Mouse (Mus musculus) testis, adult 2 months (tissue): ENCODE results near the gene Slc25a13. TPM values are rescaled to one million over a fixed set of nuclear protein-coding genes. Genes with fewer than 3 reads are reported as not detected.
"Not testable (repeated sequence)": the region's sequence is repeated elsewhere in the genome, so short reads cannot be mapped to it uniquely, and the experiment has no call there.

ENCODE experiments used
- H3K27ac ChIP-seq: fragments of 200-500 bp; 2 replicates; pipeline ENCODE4 v1.5.1; 2012; ENCODE audit warnings: low read depth, low read length; ENCODE audit not compliant: control insufficient read depth, insufficient read depth
- H3K27me3 ChIP-seq: fragments of 200-500 bp; 2 replicates; pipeline ENCODE4 v1.6.1; 2012; ENCODE audit warnings: mild to moderate bottlenecking, low read length, moderate library complexity; ENCODE audit not compliant: control insufficient read depth, insufficient read depth
- H3K36me3 ChIP-seq: fragments of 200-500 bp; 2 replicates; pipeline ENCODE4 v1.6.1; 2012; ENCODE audit warnings: mild to moderate bottlenecking, low read length; ENCODE audit not compliant: control insufficient read depth, insufficient read depth
- H3K4me1 ChIP-seq: fragments of 200-500 bp; 2 replicates; pipeline ENCODE4 v1.6.1; 2012; ENCODE audit warnings: low read length; ENCODE audit not compliant: control insufficient read depth, insufficient read depth
- H3K4me3 ChIP-seq: fragments of 200-500 bp; 2 replicates; pipeline ENCODE4 v1.5.1; 2012; ENCODE audit warnings: low read depth, mild to moderate bottlenecking, low read length, moderate library complexity, mixed read lengths; ENCODE audit not compliant: control insufficient read depth
- CTCF ChIP-seq: fragments of 200-500 bp; IDR thresholded peaks from 2 replicates; pipeline ENCODE4 v1.5.1; 2012; ENCODE audit warnings: low read depth, mild to moderate bottlenecking, inconsistent platforms, low read length, moderate library complexity; ENCODE audit not compliant: control insufficient read depth, insufficient read depth, insufficient replicate concordance
- POLR2A ChIP-seq: fragments of 200-500 bp; IDR thresholded peaks from 2 replicates; pipeline ENCODE4 v1.6.1; 2012; ENCODE audit warnings: low read depth, mild to moderate bottlenecking, inconsistent platforms, low read length, moderate library complexity; ENCODE audit not compliant: control insufficient read depth
- polyA plus RNA-seq: library from polyadenylated mRNA; depleted of rRNA; stranded (reverse); fragments of >200 nt; gene quantifications from 2 replicates; pipeline ENCODE4 v1.2.3, GENCODE M21; 2012

Slc25a13 gene
- polyA plus RNA-seq, 1 experiment: 1.9 TPM

DNA sequence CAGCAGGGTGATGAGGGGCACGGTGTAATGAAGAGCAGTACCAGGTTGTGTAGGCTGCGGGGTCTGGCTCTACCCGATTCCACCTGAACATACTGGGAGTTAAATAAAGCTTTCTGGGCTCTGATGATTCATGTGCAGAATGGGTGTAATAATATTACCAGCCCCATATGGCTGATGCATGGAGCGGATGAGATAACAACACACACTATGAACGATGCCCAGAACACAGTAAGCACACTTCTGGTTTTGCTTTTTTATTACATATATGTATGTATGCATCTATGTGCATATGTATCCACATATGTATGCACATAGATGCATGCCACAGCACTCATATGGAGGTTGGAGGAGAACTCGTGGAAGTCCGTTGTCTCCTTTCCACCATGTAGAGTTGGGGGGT is 34.8 kb downstream of the Slc25a13 start:
- H3K27me3 ChIP-seq: no peaks in the 10 kb centered on the region
- TF ChIP-seq CTCF: no peak
- no peak for TF ChIP-seq POLR2A

GRCm38 (mm10) chr6:6178341-6178740 is 38.6 kb downstream of the Slc25a13 start:
- not testable (repeated sequence) for H3K4me1 ChIP-seq, H3K36me3 ChIP-seq, H3K27ac ChIP-seq, H3K27me3 ChIP-seq
- H3K4me3 ChIP-seq: peak overlapping the region; percentile 36; the same call in 1 of the 2 replicates

More for the DNA sequence above, 34.8 kb downstream of the Slc25a13 start:
- H3K4me1 ChIP-seq: no peaks in the 10 kb centered on the region; the same call in 1 of the 2 replicates
- no peaks in the 10 kb centered on the region for H3K36me3 ChIP-seq
- no peak overlapping the region for H3K4me3 ChIP-seq
- no peak overlapping the region for H3K27ac ChIP-seq

GRCm38 (mm10) chr6:6175350-6175971 is 41.5 kb downstream of the Slc25a13 start:
- no peak for TF ChIP-seq CTCF
- TF ChIP-seq POLR2A: no peak
- H3K4me1 ChIP-seq: no peaks in the 10 kb centered on the region
- no peaks in the 10 kb centered on the region for H3K36me3 ChIP-seq
- H3K27ac ChIP-seq: no peak overlapping the region
- no peaks in the 10 kb centered on the region for H3K27me3 ChIP-seq
- H3K4me3 ChIP-seq: no peak overlapping the region

DNA sequence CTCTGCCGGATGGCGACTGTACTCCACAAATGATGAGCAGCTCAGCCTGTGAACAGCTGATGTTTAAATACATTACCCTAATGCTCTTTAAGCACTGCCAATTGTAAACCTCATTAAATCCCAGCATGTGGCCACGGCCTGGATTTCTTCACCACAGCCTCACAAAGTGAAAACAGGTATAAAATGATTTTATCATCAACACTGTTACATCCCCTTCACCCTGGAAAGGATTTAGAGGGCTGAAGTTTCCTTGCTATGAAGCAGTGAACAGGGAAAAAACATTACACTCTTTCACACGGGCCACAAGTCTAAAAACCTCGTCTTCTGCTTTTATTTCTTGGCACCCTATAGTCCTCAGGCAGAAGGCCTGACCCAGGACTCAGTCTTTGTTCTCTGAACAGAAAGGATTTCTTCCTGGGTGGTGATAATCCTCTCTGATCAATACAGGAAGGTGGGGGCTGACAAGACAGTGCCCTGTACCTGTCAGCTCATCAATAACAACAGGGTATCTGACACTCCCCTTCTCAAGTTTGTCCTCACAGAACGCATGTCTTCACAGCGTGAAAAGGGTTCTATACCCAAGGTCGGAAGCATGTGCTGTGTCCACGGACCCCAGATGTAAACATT is 42.9 kb downstream of the Slc25a13 start:
- H3K27me3 ChIP-seq: no peaks in the 10 kb centered on the region
- TF ChIP-seq POLR2A (no peak), CTCF (no peak)
- H3K36me3 ChIP-seq: no peaks in the 10 kb centered on the region
- H3K27ac ChIP-seq: no peak overlapping the region
- H3K4me3 ChIP-seq: no peak overlapping the region
- H3K4me1 ChIP-seq: no peaks in the 10 kb centered on the region

- H3K4me1 ChIP-seq: no peaks in the 10 kb centered on the region
- no peaks in the 10 kb centered on the region for H3K27me3 ChIP-seq
- H3K36me3 ChIP-seq: no peaks in the 10 kb centered on the region
- TF ChIP-seq CTCF (no peak), POLR2A (no peak)
- H3K27ac ChIP-seq: no peak overlapping the region
- H3K4me3 ChIP-seq: no peak overlapping the region
Observed at GRCm38 (mm10) chr6:6173166-6173934, 43.6 kb downstream of the Slc25a13 start.

DNA sequence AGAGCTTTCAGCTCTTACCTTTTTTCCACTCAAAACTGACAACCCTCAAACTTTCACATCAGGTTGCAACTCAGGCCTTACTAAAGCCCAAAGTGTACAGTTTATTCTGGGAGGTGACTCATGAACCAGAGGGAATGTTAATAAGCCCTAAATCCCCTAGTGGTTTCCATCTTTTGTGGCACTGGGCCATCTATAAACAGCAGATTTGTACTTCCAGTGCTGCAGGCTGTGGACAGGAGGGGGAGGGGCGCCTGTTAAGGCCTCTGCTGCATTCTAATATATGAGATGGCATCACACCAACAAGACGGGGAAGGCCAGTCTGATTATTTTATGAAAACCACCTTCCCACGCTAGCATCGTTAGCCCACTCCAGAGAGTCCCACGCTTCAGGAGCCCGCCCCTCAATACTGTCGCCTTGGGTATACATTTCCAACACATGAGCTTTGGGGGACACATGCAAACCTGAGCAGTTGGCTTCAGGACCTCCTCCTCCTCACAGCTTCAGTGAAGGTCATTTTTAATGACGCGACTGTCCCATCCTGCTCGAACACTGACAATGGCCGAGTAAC is 48.3 kb downstream of the Slc25a13 start:
- Histone ChIP-seq H3K27me3 (no peaks in the 10 kb centered on the region), H3K4me1 (no peaks in the 10 kb centered on the region), H3K27ac (no peak overlapping the region), H3K4me3 (no peak overlapping the region), H3K36me3 (no peaks in the 10 kb centered on the region)
- TF ChIP-seq POLR2A: no peak
- no peak for TF ChIP-seq CTCF
